Mouse (Mus musculus): ENCODE measurements around the gene Amigo2. TPM values are rescaled to one million over a fixed set of nuclear protein-coding genes. Genes with fewer than 3 reads are reported as not detected.

Gene Amigo2
- total RNA-seq (2014; rRNA removed) (13.2 and 15.5 TPM in 2 replicates), polyA plus RNA-seq (2015; fragmentation: Nextera tagmentation; extraction: Ambion mirVana) (10.4 and 10.5 TPM in 2 replicates)

DNA sequence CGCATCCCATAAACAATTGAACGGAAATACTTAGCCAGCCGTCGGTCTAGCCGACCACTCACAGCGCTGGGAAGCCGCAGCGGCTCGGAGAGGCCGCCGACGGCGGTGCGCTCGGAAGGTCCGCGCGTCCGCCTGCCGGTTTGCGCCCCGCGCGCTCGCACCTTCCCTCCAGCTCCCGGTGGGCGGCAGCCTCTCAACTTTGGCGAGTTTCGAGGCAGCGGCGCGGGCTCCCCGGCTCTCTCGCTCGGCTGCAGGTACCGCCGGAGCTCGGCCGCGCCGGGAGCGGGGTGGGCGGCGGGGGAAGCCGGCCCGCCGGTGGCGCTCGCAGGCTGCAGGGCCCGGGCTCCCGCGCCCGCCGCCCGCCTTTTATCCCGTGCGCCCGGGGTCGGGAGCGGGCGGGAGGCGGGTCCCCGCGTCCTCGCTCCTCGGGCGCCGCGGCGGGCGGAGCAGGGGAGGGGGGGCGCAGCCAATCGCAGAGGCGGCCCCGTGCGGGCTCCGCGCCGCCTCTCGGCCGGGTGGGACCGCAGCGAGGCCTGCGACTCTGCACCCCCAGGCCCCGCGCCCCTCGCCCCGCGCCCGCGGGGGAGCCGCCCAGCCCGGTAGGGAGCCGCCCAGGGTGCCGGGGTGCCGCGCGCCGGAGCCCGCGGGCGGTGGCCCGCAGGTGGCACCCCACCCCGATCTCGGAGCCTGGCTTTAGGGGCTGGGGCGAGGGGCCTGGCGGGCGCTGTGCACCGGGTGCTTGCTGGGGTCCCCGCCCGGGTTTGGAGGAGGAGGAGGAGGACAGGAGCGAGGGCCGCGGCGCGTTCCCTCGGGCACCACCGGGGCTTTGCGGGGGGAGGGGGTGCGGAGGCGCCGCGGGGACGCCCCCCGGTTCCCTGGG is at the start of gene Amigo2, which contains the start of gene Pced1b:
TSS of gene Amigo2 (minus strand) at position 377 of the 880 bp plus-strand sequence.
TSS of gene Pced1b (plus strand) at position 197 of the 880 bp plus-strand sequence.
- WGBS, result 1% methylated on average over 105 of the region's 125 CpGs
- H3K4me2 ChIP-seq (ENCODE audit: low read depth, low read length), result peak within 1 kb of the TSS; percentile 80
- peak; percentile 83 for DNase-seq (ENCODE audit: low spot score)

DNA sequence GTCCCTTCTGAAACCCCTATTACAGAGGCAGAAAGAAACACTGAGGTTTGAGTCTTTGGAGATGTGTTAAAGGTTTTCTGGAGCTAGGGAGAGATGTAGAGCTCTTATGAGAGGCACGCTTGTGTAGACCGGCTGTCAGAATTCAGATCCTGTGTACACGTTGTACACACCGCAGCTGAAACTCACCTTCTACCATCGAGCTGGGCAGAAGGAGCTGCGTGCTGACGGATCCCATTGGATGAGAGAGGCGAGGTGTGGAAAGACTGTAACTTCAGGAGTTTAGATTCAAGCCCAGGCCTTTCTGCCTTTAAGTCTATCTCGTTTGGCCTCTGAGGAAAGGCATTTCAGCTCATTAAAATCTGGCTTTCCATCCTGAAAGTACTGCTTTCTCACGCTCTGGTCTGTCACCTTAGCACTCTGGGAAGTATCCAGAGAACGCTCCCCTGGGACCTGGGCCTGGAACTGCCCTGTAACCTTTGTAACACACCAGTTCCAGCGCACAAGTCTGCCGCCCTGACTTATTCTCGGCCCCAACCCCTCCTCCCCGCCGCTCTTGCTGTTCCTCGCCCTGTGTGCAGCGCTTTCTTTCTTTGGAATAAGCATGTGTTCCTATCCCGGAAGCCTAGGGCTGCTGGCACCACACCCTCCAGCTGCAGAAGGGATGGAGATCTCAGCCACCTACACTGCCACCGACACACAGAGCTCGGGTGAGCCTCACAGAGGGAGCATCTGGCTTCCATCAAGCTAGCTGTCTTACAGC is 44.4 kb upstream of the Amigo2 start:
- Histone ChIP-seq H3K27me3 (ENCODE audit: insufficient read depth, low read length) (no peaks in the 10 kb centered on the region), H3K4me3 (ENCODE audit: low read length) (no peak overlapping the region), H3K27ac (no peak overlapping the region), H3K4me2 (ENCODE audit: low read depth, low read length) (no peak overlapping the region), H3K36me3 (ENCODE audit: insufficient read depth, low read length) (no peaks in the 10 kb centered on the region), H3K4me1 (ENCODE audit: insufficient read depth, low read length) (no peaks in the 10 kb centered on the region), H3K9me3 (ENCODE audit: low read length) (no peaks in the 10 kb centered on the region), H3K9ac (replicated peaks; ENCODE audit: low read length) (no peak overlapping the region)
- WGBS, result 85% methylated on average over 21 of the region's 21 CpGs
- ATAC-seq, result no peak
- no peak for TF ChIP-seq CTCF (IDR thresholded peaks at IDR 0.05; ENCODE audit: low read depth)
- DNase-seq (ENCODE audit: low spot score), result no peak

More for the DNA sequence above, at the start of gene Amigo2, which contains the start of gene Pced1b:
- H3K9me3 ChIP-seq (ENCODE audit: low read length), result no peaks in the 10 kb centered on the region
- peak within 1 kb of the TSS; percentile 92 for H3K27ac ChIP-seq
- peak; percentile 87 for ATAC-seq
- no peaks in the 10 kb centered on the region for H3K36me3 ChIP-seq (ENCODE audit: insufficient read depth, low read length)
- no peak; the same call in 1 of the 2 replicates for TF ChIP-seq CTCF (IDR thresholded peaks at IDR 0.05; ENCODE audit: low read depth)
- H3K4me3 ChIP-seq (ENCODE audit: low read length), result peak within 1 kb of the TSS; percentile 89
- H3K27me3 ChIP-seq (ENCODE audit: insufficient read depth, low read length), result no peaks in the 10 kb centered on the region
- peaks cover 5% of the 10 kb centered on the region; the same call in 1 of the 2 replicates for H3K4me1 ChIP-seq (ENCODE audit: insufficient read depth, low read length)
- H3K9ac ChIP-seq (replicated peaks; ENCODE audit: low read length), result peak within 1 kb of the TSS; percentile 93

- WGBS, result 95% methylated on average over 6 of the region's 6 CpGs
- Histone ChIP-seq H3K27me3 (ENCODE audit: insufficient read depth, low read length) (no peaks in the 10 kb centered on the region), H3K27ac (no peak overlapping the region), H3K9ac (replicated peaks; ENCODE audit: low read length) (no peak overlapping the region), H3K4me1 (ENCODE audit: insufficient read depth, low read length) (no peaks in the 10 kb centered on the region), H3K9me3 (ENCODE audit: low read length) (no peaks in the 10 kb centered on the region), H3K36me3 (ENCODE audit: insufficient read depth, low read length) (no peaks in the 10 kb centered on the region), H3K4me2 (ENCODE audit: low read depth, low read length) (no peak overlapping the region), H3K4me3 (ENCODE audit: low read length) (no peak overlapping the region)
- ATAC-seq (no peak), DNase-seq (ENCODE audit: low spot score) (no peak)
- no peak for TF ChIP-seq CTCF (IDR thresholded peaks at IDR 0.05; ENCODE audit: low read depth)
These were observed 43.3 kb upstream of the Amigo2 start for GRCm38 (mm10) chr15:97290351-97290750.

- Histone ChIP-seq H3K9me3 (ENCODE audit: low read length) (no peaks in the 10 kb centered on the region), H3K4me2 (ENCODE audit: low read depth, low read length) (no peak overlapping the region), H3K27ac (no peak overlapping the region), H3K27me3 (ENCODE audit: insufficient read depth, low read length) (no peaks in the 10 kb centered on the region), H3K9ac (replicated peaks; ENCODE audit: low read length) (no peak overlapping the region), H3K36me3 (ENCODE audit: insufficient read depth, low read length) (no peaks in the 10 kb centered on the region), H3K4me3 (ENCODE audit: low read length) (no peak overlapping the region), H3K4me1 (ENCODE audit: insufficient read depth, low read length) (no peaks in the 10 kb centered on the region)
- 85% methylated on average over 4 of the region's 4 CpGs for WGBS
- no peak for TF ChIP-seq CTCF (IDR thresholded peaks at IDR 0.05; ENCODE audit: low read depth)
- no peak for ATAC-seq
- DNase-seq (ENCODE audit: low spot score), result no peak
These were observed 42.1 kb upstream of the Amigo2 start for GRCm38 (mm10) chr15:97289176-97289575.

DNA sequence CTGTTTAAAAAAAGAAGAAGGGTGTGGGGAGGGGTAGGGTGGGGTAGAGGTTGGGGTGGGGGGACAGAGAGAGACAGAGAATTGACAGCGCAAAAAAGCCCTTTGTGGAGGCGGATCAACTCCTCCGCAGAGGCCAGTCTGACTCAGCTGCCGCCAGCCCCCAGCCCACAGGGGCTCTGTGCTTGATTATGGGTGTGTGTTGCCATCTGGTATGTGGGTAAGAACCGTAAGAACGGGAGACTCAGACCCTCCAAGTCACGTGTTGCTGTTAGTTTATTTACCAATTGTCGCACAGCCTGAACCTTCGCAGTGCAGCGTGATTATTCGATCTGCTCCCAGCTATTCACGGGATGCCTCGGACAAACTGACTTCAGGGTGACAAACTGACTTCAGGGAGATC is 41.6 kb upstream of the Amigo2 start:
- DNase-seq (ENCODE audit: low spot score), result no peak
- TF ChIP-seq CTCF (IDR thresholded peaks at IDR 0.05; ENCODE audit: low read depth), result no peak
- WGBS, result 75% methylated on average over 13 of the region's 13 CpGs
- ATAC-seq, result no peak
- no peak overlapping the region for H3K9ac ChIP-seq (replicated peaks; ENCODE audit: low read length)
- H3K9me3 ChIP-seq (ENCODE audit: low read length), result no peaks in the 10 kb centered on the region
- no peaks in the 10 kb centered on the region for H3K36me3 ChIP-seq (ENCODE audit: insufficient read depth, low read length)
- no peak overlapping the region for H3K4me2 ChIP-seq (ENCODE audit: low read depth, low read length)
- H3K27ac ChIP-seq, result no peak overlapping the region
- no peaks in the 10 kb centered on the region for H3K4me1 ChIP-seq (ENCODE audit: insufficient read depth, low read length)
- H3K27me3 ChIP-seq (ENCODE audit: insufficient read depth, low read length), result no peaks in the 10 kb centered on the region
- H3K4me3 ChIP-seq (ENCODE audit: low read length), result no peak overlapping the region

GRCm38 (mm10) chr15:97287436-97288143 is 40.5 kb upstream of the Amigo2 start:
- no peak for TF ChIP-seq CTCF (IDR thresholded peaks at IDR 0.05; ENCODE audit: low read depth)
- no peaks in the 10 kb centered on the region for H3K27me3 ChIP-seq (ENCODE audit: insufficient read depth, low read length)
- WGBS, result 94% methylated on average over 5 of the region's 5 CpGs
- no peak for ATAC-seq
- H3K4me3 ChIP-seq (ENCODE audit: low read length), result no peak overlapping the region
- no peak overlapping the region for H3K27ac ChIP-seq
- no peak overlapping the region for H3K9ac ChIP-seq (replicated peaks; ENCODE audit: low read length)
- DNase-seq (ENCODE audit: low spot score), result no peak
- no peaks in the 10 kb centered on the region for H3K36me3 ChIP-seq (ENCODE audit: insufficient read depth, low read length)
- H3K4me1 ChIP-seq (ENCODE audit: insufficient read depth, low read length), result no peaks in the 10 kb centered on the region
- H3K4me2 ChIP-seq (ENCODE audit: low read depth, low read length), result no peak overlapping the region
- no peaks in the 10 kb centered on the region for H3K9me3 ChIP-seq (ENCODE audit: low read length)

Measured in hindbrain, postnatal 0 days (tissue).